Comparison of ENCODE assay signal across 20 mouse cellular contexts in the genomic region with DNA sequence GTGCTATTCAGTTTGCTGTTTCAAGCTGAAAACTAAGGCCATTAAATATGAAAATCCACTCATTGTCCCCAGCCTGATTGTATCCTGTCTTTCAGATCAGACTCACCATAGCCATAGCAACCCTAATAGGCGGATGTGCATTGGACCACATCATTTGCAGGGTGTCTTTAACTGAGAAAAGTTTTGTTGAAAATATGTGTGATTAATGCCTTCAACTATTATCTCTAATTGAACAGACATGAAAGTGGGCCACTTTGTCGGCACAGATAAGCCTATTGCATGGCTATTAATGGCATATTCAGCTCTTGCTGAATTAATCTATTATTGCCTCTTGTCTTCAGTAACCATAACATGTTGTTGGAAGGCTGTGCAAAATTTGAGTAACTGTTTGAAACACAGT.
DNase-seq lines count a peak whose midpoint lies in the region; ATAC-seq and TF ChIP-seq lines count a peak whose summit lies in the region.
"Had no signal": no experiment of that assay in that cellular context is flagged by ENCODE, and none has a peak within 500 bp of the region (broad histone marks: within the 10 kb centered on the region; RNA-seq: fewer than 3 reads in every experiment).

No protein-coding gene starts in this region.

- no peaks in the 10 kb centered on the region for H3K4me1 ChIP-seq in MEL (ENCODE audit: control insufficient read depth in 1 of 2, insufficient read depth in 2 of 2, low read length in 2 of 2)
- H3K4me1 ChIP-seq in hindbrain, embryonic 11.5 days (replicated peaks; ENCODE audit: control insufficient read depth, insufficient read depth, low read length), result no peaks in the 10 kb centered on the region
- H3K4me1 ChIP-seq in midbrain, embryonic 13.5 days (replicated peaks), result peaks cover 6% of the 10 kb centered on the region; the same call in 1 of the 2 replicates
- H3K4me1 ChIP-seq: heart, embryonic 13.5 days; limb, embryonic 13.5 days; megakaryocyte, embryonic 14.5 days had no signal

- ATAC-seq in hindbrain, embryonic 11.5 days (ENCODE audit: low FRiP score), result peak; percentile 94
- peak; percentile 95 for ATAC-seq in midbrain, embryonic 13.5 days
- ATAC-seq: inflammation-experienced regulatory T-cells, adult 6 months had no signal

- H3K79me2 ChIP-seq in MEL (ENCODE audit: control insufficient read depth, insufficient read depth, low read length, poor library complexity), result no peaks in the 10 kb centered on the region

- no peak for TF ChIP-seq RAD21 in MEL (IDR thresholded peaks at IDR 0.05; ENCODE audit: low read depth, low read length)

- WGBS in hindbrain, embryonic 11.5 days, result 30% methylated on average over 2 of the region's 2 CpGs
- 11% methylated on average over 2 of the region's 2 CpGs for WGBS in midbrain, embryonic 13.5 days

- intact Hi-C loops in heart, postnatal 10 days (cut with DNase I), result no loop called here

- H3K9ac ChIP-seq in MEL (ENCODE audit: control insufficient read depth, low read depth, low read length, poor library complexity, severe bottlenecking), result no peak overlapping the region
- H3K9ac ChIP-seq in hindbrain, embryonic 11.5 days (ENCODE audit: low read depth, low read length), result no peak overlapping the region
- H3K9ac ChIP-seq in midbrain, embryonic 13.5 days (replicated peaks), result no peak overlapping the region
- H3K9ac ChIP-seq: heart, embryonic 13.5 days; limb, embryonic 13.5 days; lung, embryonic 14.5 days had no signal

- no peaks in the 10 kb centered on the region for H3K36me3 ChIP-seq in MEL (ENCODE audit: control insufficient read depth in 1 of 2, insufficient read depth in 2 of 2, low read length in 2 of 2)
- no peaks in the 10 kb centered on the region for H3K36me3 ChIP-seq in hindbrain, embryonic 11.5 days (ENCODE audit: control insufficient read depth, insufficient read depth, low read length)
- no peaks in the 10 kb centered on the region for H3K36me3 ChIP-seq in midbrain, embryonic 13.5 days
- H3K36me3 ChIP-seq: heart, embryonic 13.5 days; limb, embryonic 13.5 days had no signal

- TF ChIP-seq POLR2A in MEL (IDR thresholded peaks at IDR 0.05; ENCODE audit: control insufficient read depth in 1 of 2, insufficient read depth in 1 of 2, low read depth in 1 of 2, low read length in 2 of 2, poor library complexity in 1 of 2), result no peak

- no peak overlapping the region for H3K4me2 ChIP-seq in hindbrain, embryonic 11.5 days (replicated peaks; ENCODE audit: low read depth, low read length)
- H3K4me2 ChIP-seq in midbrain, embryonic 13.5 days (replicated peaks), result no peak overlapping the region
- H3K4me2 ChIP-seq: heart, embryonic 13.5 days; limb, embryonic 13.5 days; lung, embryonic 14.5 days had no signal

- H3K4me3 ChIP-seq in MEL (ENCODE audit: control insufficient read depth in 1 of 2, insufficient read depth in 1 of 2, low read depth in 2 of 2, low read length in 2 of 2), result no peak overlapping the region
- no peak overlapping the region for H3K4me3 ChIP-seq in hindbrain, embryonic 11.5 days (ENCODE audit: low read depth, low read length)
- no peak overlapping the region for H3K4me3 ChIP-seq in midbrain, embryonic 13.5 days (replicated peaks)
- H3K4me3 ChIP-seq: erythroblast, embryonic 14.5 days; heart, embryonic 13.5 days; limb, embryonic 13.5 days; megakaryocyte, embryonic 14.5 days had no signal

- no peak for DNase-seq in MEL (ENCODE audit: low read depth, low spot score)
- DNase-seq in embryo, embryonic 11.5 days (ENCODE audit: low read depth, low spot score), result peak; percentile 11
- peak; percentile 46 for DNase-seq in hindbrain, embryonic 11.5 days (ENCODE audit: low spot score)
- DNase-seq in lung, postnatal 14 days, result no peak
- no peak for DNase-seq in adrenal gland, postnatal 36 days
- DNase-seq in adrenal gland, postnatal 14 days, result no peak
- DNase-seq in heart, postnatal 10 days, result no peak
- DNase-seq: B cell, adult 2 months; cerebellum, adult 8-10 months; gastrocnemius, postnatal 14 days; kidney, postnatal 10 days; lung, embryonic 14.5 days; right cerebral cortex, postnatal 4 days; thymus, postnatal 36 days had no signal

- no peaks in the 10 kb centered on the region for H3K9me3 ChIP-seq in MEL (replicated peaks; ENCODE audit: insufficient read depth, low read length)
- no peaks in the 10 kb centered on the region for H3K9me3 ChIP-seq in hindbrain, embryonic 11.5 days (ENCODE audit: control insufficient read depth, low read length)
- no peaks in the 10 kb centered on the region for H3K9me3 ChIP-seq in midbrain, embryonic 13.5 days
- H3K9me3 ChIP-seq: heart, embryonic 13.5 days; limb, embryonic 13.5 days; megakaryocyte, embryonic 14.5 days had no signal

- no peak overlapping the region for H3K27ac ChIP-seq in MEL (ENCODE audit: control insufficient read depth, low read depth, low read length)
- no peak overlapping the region for H3K27ac ChIP-seq in hindbrain, embryonic 11.5 days (ENCODE audit: low read depth, low read length)
- no peak overlapping the region for H3K27ac ChIP-seq in midbrain, embryonic 13.5 days
- H3K27ac ChIP-seq: heart, embryonic 13.5 days; limb, embryonic 13.5 days had no signal

- TF ChIP-seq EP300 in MEL (IDR thresholded peaks at IDR 0.05; ENCODE audit: low read depth in 1 of 2, low read length in 2 of 2), result no peak

- TF ChIP-seq CTCF in MEL (IDR thresholded peaks at IDR 0.05 in 2 of 3, conservative IDR thresholded peaks at IDR 0.05 in 1 of 3; ENCODE audit: control insufficient read depth in 1 of 3, insufficient read depth in 1 of 3, low read depth in 2 of 3, low read length in 3 of 3, poor library complexity in 1 of 3, severe bottlenecking in 1 of 3), result no peak

- H3K27me3 ChIP-seq in MEL (ENCODE audit: control insufficient read depth in 1 of 2, insufficient read depth in 2 of 2, low read length in 2 of 2), result no peaks in the 10 kb centered on the region
- no peaks in the 10 kb centered on the region for H3K27me3 ChIP-seq in hindbrain, embryonic 11.5 days (ENCODE audit: control insufficient read depth, insufficient read depth, low read length)
- peaks cover 22% of the 10 kb centered on the region for H3K27me3 ChIP-seq in midbrain, embryonic 13.5 days
- H3K27me3 ChIP-seq: heart, embryonic 13.5 days; limb, embryonic 13.5 days; megakaryocyte, embryonic 14.5 days had no signal

TF ChIP-seq in MEL, 35 proteins besides CTCF, POLR2A, EP300 and RAD21:
- TF ChIP-seq SMC3 (IDR thresholded peaks at IDR 0.05; ENCODE audit: low read depth, low read length), result no peak
- TF ChIP-seq TCF12 (IDR thresholded peaks at IDR 0.05; ENCODE audit: low read depth, low read length), result peak; percentile 13; the same call in 1 of the 2 replicates

Comparison
In these comparisons a context has a peak if more than half of its experiments do, and no peak if none do; other contexts are left out.
1. DNase-seq: peak in embryo, embryonic 11.5 days (single experiment) and hindbrain, embryonic 11.5 days (single experiment); none in MEL (single experiment), lung, postnatal 14 days (single experiment), adrenal gland, postnatal 36 days (0 of 2), adrenal gland, postnatal 14 days (single experiment) and heart, postnatal 10 days (0 of 2).